Mouse (Mus musculus): ENCODE measurements around the gene Fam69b.

DNA sequence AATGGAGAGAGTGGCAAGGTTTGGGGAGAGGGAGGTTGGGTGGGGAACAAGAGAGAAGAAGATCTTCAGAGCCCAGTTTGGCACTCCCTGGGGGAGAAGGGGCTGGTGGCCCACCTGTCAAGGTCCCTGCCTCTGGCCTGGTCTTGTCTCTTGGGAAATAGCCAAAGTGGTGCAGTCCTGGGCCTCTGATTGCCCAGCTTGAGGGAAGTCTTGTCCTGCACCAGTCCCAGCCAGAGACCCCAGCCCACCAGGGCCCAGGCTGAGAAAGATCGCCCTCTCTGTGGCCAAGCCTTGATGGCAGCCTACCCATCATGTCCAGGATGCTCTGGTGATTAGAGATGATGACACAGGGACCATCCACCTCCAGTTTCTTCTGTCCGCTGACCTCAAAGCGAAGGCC, 31.4 kb upstream of the Fam69b start:
- no peak for TF ChIP-seq CTCF (IDR thresholded peaks at IDR 0.05; ENCODE audit: low read depth, low read length)
- TF ChIP-seq POLR2A (IDR thresholded peaks at IDR 0.05; ENCODE audit: insufficient read depth, low read length) = no peak
- no peak for TF ChIP-seq EP300 (IDR thresholded peaks at IDR 0.05; ENCODE audit: insufficient read depth, low read depth, low read length)
